In genomic region chr9:64231674-64232073, GRCm38 (mm10) we compare ENCODE assay signal across 10 mouse cellular contexts. TPM values are rescaled to one million over a fixed set of nuclear protein-coding genes. Genes with fewer than 3 reads are reported as not detected.
A peak's percentile ranks its signal among the peaks of the same experiment; 100 is the strongest.
DNase-seq lines count a peak whose midpoint lies in the region; ATAC-seq and TF ChIP-seq lines count a peak whose summit lies in the region.
"Had no signal": no experiment of that assay in that cellular context is flagged by ENCODE, and none has a peak within 500 bp of the region (broad histone marks: within the 10 kb centered on the region; RNA-seq: fewer than 3 reads in every experiment).

No protein-coding gene starts in this region.

- no peak for DNase-seq in heart, postnatal 0 days (ENCODE audit: low spot score)
- DNase-seq in heart, adult 8-10 months (ENCODE audit: low spot score): no peak
- no peak for DNase-seq in midbrain, embryonic 14.5 days
- no peak for DNase-seq in hindbrain, embryonic 10.5 days (ENCODE audit: low spot score)
- DNase-seq in cerebellum, postnatal 10 days: no peak
- DNase-seq in thymus, postnatal 25 days: no peak
- DNase-seq: cerebellum, postnatal 14 days had no signal

- no peaks in the 10 kb centered on the region for H3K27me3 ChIP-seq in heart, postnatal 0 days (ENCODE audit: control insufficient read depth, insufficient read depth, low read length)
- no peaks in the 10 kb centered on the region for H3K27me3 ChIP-seq in midbrain, embryonic 14.5 days (ENCODE audit: control insufficient read depth, insufficient read depth, low read length)
- no peaks in the 10 kb centered on the region for H3K27me3 ChIP-seq in midbrain, embryonic 13.5 days
- no peaks in the 10 kb centered on the region for H3K27me3 ChIP-seq in hindbrain, embryonic 10.5 days (ENCODE audit: insufficient read depth, poor library complexity, severe bottlenecking)
- H3K27me3 ChIP-seq in stomach, embryonic 15.5 days (replicated peaks): no peaks in the 10 kb centered on the region

- H3K36me3 ChIP-seq in heart, postnatal 0 days (replicated peaks; ENCODE audit: control insufficient read depth, insufficient read depth, low read length): no peaks in the 10 kb centered on the region
- no peaks in the 10 kb centered on the region for H3K36me3 ChIP-seq in midbrain, embryonic 14.5 days (ENCODE audit: control insufficient read depth, insufficient read depth, low read length)
- no peaks in the 10 kb centered on the region for H3K36me3 ChIP-seq in midbrain, embryonic 13.5 days
- H3K36me3 ChIP-seq in hindbrain, embryonic 10.5 days: peaks cover 19% of the 10 kb centered on the region; the same call in 1 of the 2 replicates
- H3K36me3 ChIP-seq in stomach, embryonic 15.5 days: peaks cover 5% of the 10 kb centered on the region; the same call in 1 of the 2 replicates

- no peak for TF ChIP-seq CTCF in heart, postnatal 0 days (IDR thresholded peaks at IDR 0.05; ENCODE audit: low read depth)

- peak overlapping the region; percentile 57 for H3K27ac ChIP-seq in heart, postnatal 0 days (ENCODE audit: low read depth)
- no peak overlapping the region for H3K27ac ChIP-seq in midbrain, embryonic 14.5 days (replicated peaks; ENCODE audit: low read depth, low read length)
- no peak overlapping the region for H3K27ac ChIP-seq in midbrain, embryonic 13.5 days
- peak overlapping the region; percentile 71 for H3K27ac ChIP-seq in hindbrain, embryonic 10.5 days
- H3K27ac ChIP-seq in stomach, embryonic 15.5 days: peak overlapping the region; percentile 72
- H3K27ac ChIP-seq: liver, embryonic 14.5 days had no signal

- no peak for ATAC-seq in heart, postnatal 0 days (ENCODE audit: insufficient read depth, low read depth)
- ATAC-seq in midbrain, embryonic 14.5 days (ENCODE audit: low FRiP score, low TSS enrichment): no peak
- no peak for ATAC-seq in midbrain, embryonic 13.5 days
- ATAC-seq in stomach, embryonic 15.5 days (ENCODE audit: insufficient read depth, low FRiP score, low read depth): no peak

- no peak for TF ChIP-seq EP300 in heart, postnatal 0 days (IDR thresholded peaks at IDR 0.05; ENCODE audit: low read depth)

- H3K9ac ChIP-seq in heart, postnatal 0 days (replicated peaks; ENCODE audit: low read depth, low read length): 0 out of 2 replicates have a peak overlapping the region, but pooled peaks have one; percentile 23
- H3K9ac ChIP-seq in midbrain, embryonic 14.5 days (replicated peaks; ENCODE audit: low read length): 0 out of 2 replicates have a peak overlapping the region, but pooled peaks have one; percentile 6
- H3K9ac ChIP-seq in midbrain, embryonic 13.5 days (replicated peaks): no peak overlapping the region
- H3K9ac ChIP-seq in stomach, embryonic 15.5 days: no peak overlapping the region
- H3K9ac ChIP-seq: liver, embryonic 14.5 days had no signal

- H3K4me1 ChIP-seq in heart, postnatal 0 days (ENCODE audit: control insufficient read depth, insufficient read depth): peaks cover 24% of the 10 kb centered on the region
- no peaks in the 10 kb centered on the region for H3K4me1 ChIP-seq in midbrain, embryonic 14.5 days (ENCODE audit: control insufficient read depth, insufficient read depth, low read length)
- H3K4me1 ChIP-seq in midbrain, embryonic 13.5 days (replicated peaks): peaks cover 18% of the 10 kb centered on the region
- peaks cover 49% of the 10 kb centered on the region for H3K4me1 ChIP-seq in hindbrain, embryonic 10.5 days (replicated peaks)
- H3K4me1 ChIP-seq in stomach, embryonic 15.5 days: peaks cover 24% of the 10 kb centered on the region

- H3K9me3 ChIP-seq in heart, postnatal 0 days (replicated peaks; ENCODE audit: control insufficient read depth, low read length): no peaks in the 10 kb centered on the region
- no peaks in the 10 kb centered on the region for H3K9me3 ChIP-seq in midbrain, embryonic 14.5 days (ENCODE audit: control insufficient read depth, low read length)
- H3K9me3 ChIP-seq in midbrain, embryonic 13.5 days: no peaks in the 10 kb centered on the region
- no peaks in the 10 kb centered on the region for H3K9me3 ChIP-seq in hindbrain, embryonic 10.5 days
- H3K9me3 ChIP-seq in stomach, embryonic 15.5 days: no peaks in the 10 kb centered on the region

- no peak overlapping the region for H3K4me3 ChIP-seq in heart, postnatal 0 days (ENCODE audit: low read depth, low read length)
- no peak overlapping the region for H3K4me3 ChIP-seq in midbrain, embryonic 14.5 days (replicated peaks; ENCODE audit: low read depth, low read length)
- no peak overlapping the region for H3K4me3 ChIP-seq in midbrain, embryonic 13.5 days (replicated peaks)
- no peak overlapping the region for H3K4me3 ChIP-seq in hindbrain, embryonic 10.5 days
- no peak overlapping the region for H3K4me3 ChIP-seq in stomach, embryonic 15.5 days (replicated peaks)

- 68% methylated on average over 3 of the region's 3 CpGs for WGBS in heart, postnatal 0 days
- 84% methylated on average over 3 of the region's 3 CpGs for WGBS in midbrain, embryonic 14.5 days
- WGBS in midbrain, embryonic 13.5 days: 85% methylated on average over 3 of the region's 3 CpGs
- WGBS in hindbrain, embryonic 10.5 days: 87% methylated on average over 3 of the region's 3 CpGs
- 57% methylated on average over 3 of the region's 3 CpGs for WGBS in stomach, embryonic 15.5 days

- H3K4me2 ChIP-seq in heart, postnatal 0 days (ENCODE audit: low read depth, low read length): 0 out of 2 replicates have a peak overlapping the region, but pooled peaks have one; percentile 14
- H3K4me2 ChIP-seq in midbrain, embryonic 14.5 days (ENCODE audit: low read length): no peak overlapping the region
- no peak overlapping the region for H3K4me2 ChIP-seq in midbrain, embryonic 13.5 days (replicated peaks)
- H3K4me2 ChIP-seq in stomach, embryonic 15.5 days: 0 out of 2 replicates have a peak overlapping the region, but pooled peaks have one; percentile 8

RNA-seq across cellular contexts. Expression of gene Uchl4, which starts 3.3 kb away (rescaled TPM):
- total RNA-seq in heart, postnatal 0 days (2014; rRNA removed; ENCODE audit: low replicate concordance): not detected in 2 replicates
- polyA plus RNA-seq in heart, postnatal 0 days (2015; fragmentation: Nextera tagmentation; extraction: Ambion mirVana): 0.75 and 1.1 TPM in 2 replicates
- total RNA-seq in heart, adult 8-10 months (2022): 1 to 10 TPM; 2.8 to 3.7 (median 3.2) TPM
- 2.9 and 3.0 TPM in 2 replicates for polyA plus RNA-seq in midbrain, embryonic 14.5 days (2014; fragmentation: Nextera tagmentation; extraction: Ambion mirVana)
- polyA plus RNA-seq in midbrain, embryonic 13.5 days (2015; fragmentation: Nextera tagmentation; extraction: Ambion mirVana): 2.8 and 3.7 TPM in 2 replicates
- polyA plus RNA-seq in hindbrain, embryonic 10.5 days (2016; fragmentation: Nextera tagmentation; extraction: Ambion mirVana): 3.5 and 4.1 TPM in 2 replicates
- 3.2 and 5.0 TPM in 2 replicates for polyA plus RNA-seq in stomach, embryonic 15.5 days (2015; fragmentation: Nextera tagmentation; extraction: Ambion mirVana)

RNA-seq across cellular contexts. Expression of gene Map2k1, which starts 21.8 kb away (rescaled TPM):
- 110 and 149 TPM in 2 replicates for total RNA-seq in heart, postnatal 0 days (2014; rRNA removed; ENCODE audit: low replicate concordance)
- polyA plus RNA-seq in heart, postnatal 0 days (2015; fragmentation: Nextera tagmentation; extraction: Ambion mirVana): 57.1 and 57.7 TPM in 2 replicates
- total RNA-seq in heart, adult 8-10 months (2022): 10 to 100 TPM; 46.1 to 51.3 (median 48.7) TPM
- polyA plus RNA-seq in midbrain, embryonic 14.5 days (2014; fragmentation: Nextera tagmentation; extraction: Ambion mirVana): 46.4 and 50.7 TPM in 2 replicates
- polyA plus RNA-seq in midbrain, embryonic 13.5 days (2015; fragmentation: Nextera tagmentation; extraction: Ambion mirVana): 41.6 and 46.6 TPM in 2 replicates
- polyA plus RNA-seq in hindbrain, embryonic 10.5 days (2016; fragmentation: Nextera tagmentation; extraction: Ambion mirVana): 75.3 and 104 TPM in 2 replicates
- 85.5 and 88.6 TPM in 2 replicates for polyA plus RNA-seq in stomach, embryonic 15.5 days (2015; fragmentation: Nextera tagmentation; extraction: Ambion mirVana)

RNA-seq across cellular contexts. Expression of gene Tipin, which starts 49.7 kb away (rescaled TPM):
- 19.8 and 20.9 TPM in 2 replicates for total RNA-seq in heart, postnatal 0 days (2014; rRNA removed; ENCODE audit: low replicate concordance)
- 54.1 and 60.7 TPM in 2 replicates for polyA plus RNA-seq in heart, postnatal 0 days (2015; fragmentation: Nextera tagmentation; extraction: Ambion mirVana)
- total RNA-seq in heart, adult 8-10 months (2022): 10 to 100 TPM in 3 of 4 experiments, 1 to 10 TPM in 1; 9.3 to 12.9 (median 11.0) TPM
- polyA plus RNA-seq in midbrain, embryonic 14.5 days (2014; fragmentation: Nextera tagmentation; extraction: Ambion mirVana): 79.8 and 103 TPM in 2 replicates
- polyA plus RNA-seq in midbrain, embryonic 13.5 days (2015; fragmentation: Nextera tagmentation; extraction: Ambion mirVana): 110 and 133 TPM in 2 replicates
- polyA plus RNA-seq in hindbrain, embryonic 10.5 days (2016; fragmentation: Nextera tagmentation; extraction: Ambion mirVana): 246 and 275 TPM in 2 replicates
- 182 and 194 TPM in 2 replicates for polyA plus RNA-seq in stomach, embryonic 15.5 days (2015; fragmentation: Nextera tagmentation; extraction: Ambion mirVana)

RNA-seq across cellular contexts. Expression of gene Snapc5, which starts 52.6 kb away (rescaled TPM):
- total RNA-seq in heart, postnatal 0 days (2014; rRNA removed; ENCODE audit: low replicate concordance): 2.5 and 4.2 TPM in 2 replicates
- polyA plus RNA-seq in heart, postnatal 0 days (2015; fragmentation: Nextera tagmentation; extraction: Ambion mirVana): 31.7 and 32.0 TPM in 2 replicates
- 10 to 100 TPM; 19.0 to 28.0 (median 23.1) TPM for total RNA-seq in heart, adult 8-10 months (2022)
- 25.6 and 29.7 TPM in 2 replicates for polyA plus RNA-seq in midbrain, embryonic 14.5 days (2014; fragmentation: Nextera tagmentation; extraction: Ambion mirVana)
- 39.2 and 44.9 TPM in 2 replicates for polyA plus RNA-seq in midbrain, embryonic 13.5 days (2015; fragmentation: Nextera tagmentation; extraction: Ambion mirVana)
- polyA plus RNA-seq in hindbrain, embryonic 10.5 days (2016; fragmentation: Nextera tagmentation; extraction: Ambion mirVana): 38.3 and 39.8 TPM in 2 replicates
- 31.1 and 32.8 TPM in 2 replicates for polyA plus RNA-seq in stomach, embryonic 15.5 days (2015; fragmentation: Nextera tagmentation; extraction: Ambion mirVana)

RNA-seq across cellular contexts. Expression of gene Rpl4, which starts 58.5 kb away (rescaled TPM):
- 667 and 760 TPM in 2 replicates for total RNA-seq in heart, postnatal 0 days (2014; rRNA removed; ENCODE audit: low replicate concordance)
- polyA plus RNA-seq in heart, postnatal 0 days (2015; fragmentation: Nextera tagmentation; extraction: Ambion mirVana): 537 and 545 TPM in 2 replicates
- 100 to 1,000 TPM; 430 to 483 (median 463) TPM for total RNA-seq in heart, adult 8-10 months (2022)
- 640 and 695 TPM in 2 replicates for polyA plus RNA-seq in midbrain, embryonic 14.5 days (2014; fragmentation: Nextera tagmentation; extraction: Ambion mirVana)
- polyA plus RNA-seq in midbrain, embryonic 13.5 days (2015; fragmentation: Nextera tagmentation; extraction: Ambion mirVana): 668 and 675 TPM in 2 replicates
- polyA plus RNA-seq in hindbrain, embryonic 10.5 days (2016; fragmentation: Nextera tagmentation; extraction: Ambion mirVana): 959 and 1,179 TPM in 2 replicates
- 1,181 and 1,204 TPM in 2 replicates for polyA plus RNA-seq in stomach, embryonic 15.5 days (2015; fragmentation: Nextera tagmentation; extraction: Ambion mirVana)

Comparison
In these comparisons a context has a peak if more than half of its experiments do, and no peak if none do; other contexts are left out.
1. H3K9ac ChIP-seq: peak in heart, postnatal 0 days (single experiment) and midbrain, embryonic 14.5 days (single experiment); none in midbrain, embryonic 13.5 days (single experiment) and stomach, embryonic 15.5 days (single experiment).
2. H3K27ac ChIP-seq: peak in heart, postnatal 0 days (single experiment), hindbrain, embryonic 10.5 days (single experiment) and stomach, embryonic 15.5 days (single experiment); none in midbrain, embryonic 14.5 days (single experiment) and midbrain, embryonic 13.5 days (single experiment).
3. H3K4me2 ChIP-seq: peak in heart, postnatal 0 days (single experiment) and stomach, embryonic 15.5 days (single experiment); none in midbrain, embryonic 14.5 days (single experiment) and midbrain, embryonic 13.5 days (single experiment).